Mouse (Mus musculus) heart, postnatal 10 days (tissue): ENCODE measurements around the gene Gm14419. TPM values are rescaled to one million over a fixed set of nuclear protein-coding genes. Genes with fewer than 3 reads are reported as not detected.
"Not testable (repeated sequence)": the region's sequence is repeated elsewhere in the genome, so short reads cannot be mapped to it uniquely, and the experiment has no call there.

Experiments used
- DNase-seq, 2 experiments: peaks; one replicate each; pipeline ENCODE4 v3.0.0; 2021
- intact Hi-C: fragments of 180-260 bp; cut with DNase I; formaldehyde crosslinking; loops from one replicate; pipeline ENCODE4 v1.15.1; 2025
- total RNA-seq, 2 experiments: library from RNA; stranded (reverse); gene quantifications; 2 replicates each; pipeline ENCODE4 v1.2.3; 2021

The Gm14419 gene
- total RNA-seq, result 10 to 100 TPM; 29.8 to 44.7 TPM

GRCm38 (mm10) chr2:177000656-177001055, at the start of gene Gm14419:
Gene Gm14419, plus strand, starts transcription at chr2:177000956.
- intact Hi-C loops, DNase-seq: not testable (repeated sequence)

Other genes starting within 250 kb of the Gm14419 start
- 1 to 10 TPM; 6.2 to 6.3 TPM for gene Gm14295, start 202.3 kb upstream of the Gm14419 start, total RNA-seq
- not detected for gene Gm14408, start 169.8 kb upstream of the Gm14419 start, total RNA-seq
- gene Gm14296, start 73.1 kb upstream of the Gm14419 start, total RNA-seq, result 1 to 10 TPM; 3.9 to 4.4 TPM
- under 1 TPM in 1 of 2 experiments, not detected in 1; 0.47 TPM for gene Gm14401, start 73.4 kb downstream of the Gm14419 start, total RNA-seq
- gene Gm14410, start 205.5 kb downstream of the Gm14419 start, total RNA-seq, result 10 to 100 TPM; 15.0 to 20.2 TPM